Mouse (Mus musculus) lung, postnatal 10 days (tissue): ENCODE data around the gene Kalrn.

Source experiments
- DNase-seq: peaks from one replicate; pipeline ENCODE4 v3.0.0; 2021

Kalrn gene

DNA sequence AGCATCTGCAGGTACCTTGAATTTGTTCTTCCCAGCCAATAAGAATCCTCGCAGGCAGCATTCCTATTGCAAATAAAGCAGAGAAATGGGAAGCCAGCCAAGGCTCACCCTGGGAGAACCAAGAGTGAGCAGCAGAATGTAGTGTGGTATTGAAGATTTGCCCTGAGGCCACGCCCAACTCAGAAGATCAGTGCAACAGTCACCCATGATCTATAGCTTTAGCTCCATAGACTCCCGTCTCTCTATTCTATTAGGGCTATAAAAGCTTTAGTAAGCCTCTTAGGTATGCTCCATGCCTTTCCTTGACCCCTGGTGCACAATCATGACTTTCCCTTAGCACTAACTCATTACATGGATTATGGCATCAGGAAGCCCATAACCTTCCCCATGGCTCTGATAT lies 155.9 kb downstream of the Kalrn start:
- DNase-seq: no peak

GRCm38 (mm10) chr16:34414581-34414980 lies 158.8 kb downstream of the Kalrn start:
- peak; percentile 66 for DNase-seq

DNA sequence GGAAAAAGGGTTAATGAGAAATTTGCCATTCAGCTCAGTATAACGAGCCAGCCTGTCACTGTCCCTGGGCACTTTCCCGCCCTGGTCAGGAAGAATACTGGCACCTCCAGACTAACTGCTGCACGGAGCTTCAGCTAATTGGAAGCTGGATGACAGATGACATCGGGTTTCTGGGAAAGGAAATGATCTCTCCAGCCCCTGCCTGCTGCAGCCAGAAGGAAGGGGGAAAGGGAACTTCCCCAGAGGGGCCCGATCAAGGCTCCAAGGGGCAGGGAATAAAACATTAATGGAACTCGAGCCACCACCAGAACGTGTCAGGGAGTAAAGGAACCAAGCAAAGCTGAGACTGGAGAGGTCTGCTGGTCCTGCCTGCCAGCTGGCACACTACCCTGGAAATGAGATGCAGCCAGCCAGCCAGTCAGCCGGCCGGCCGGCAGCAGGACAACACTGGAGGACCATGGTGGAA lies 159.4 kb downstream of the Kalrn start:
- peak; percentile 77 for DNase-seq

DNA sequence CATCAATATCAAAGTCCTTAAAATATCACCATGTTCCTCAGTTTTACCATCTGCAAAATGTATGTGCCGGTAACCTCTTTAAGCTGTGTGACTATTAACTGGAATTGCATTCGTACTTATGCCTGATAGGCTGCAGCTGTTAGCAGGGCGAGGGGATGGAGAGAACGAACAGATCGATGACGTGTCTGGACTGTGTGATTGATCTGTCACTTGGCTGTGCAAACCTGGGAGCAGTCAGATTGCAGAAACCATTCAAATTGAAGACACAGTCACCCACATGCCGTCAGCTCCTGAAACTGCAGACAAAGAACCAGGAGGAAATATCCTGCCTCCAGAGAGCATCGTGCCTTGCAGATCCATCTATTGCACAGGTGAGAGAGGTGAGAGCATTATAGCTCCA lies 166.3 kb downstream of the Kalrn start:
- no peak for DNase-seq

DNA sequence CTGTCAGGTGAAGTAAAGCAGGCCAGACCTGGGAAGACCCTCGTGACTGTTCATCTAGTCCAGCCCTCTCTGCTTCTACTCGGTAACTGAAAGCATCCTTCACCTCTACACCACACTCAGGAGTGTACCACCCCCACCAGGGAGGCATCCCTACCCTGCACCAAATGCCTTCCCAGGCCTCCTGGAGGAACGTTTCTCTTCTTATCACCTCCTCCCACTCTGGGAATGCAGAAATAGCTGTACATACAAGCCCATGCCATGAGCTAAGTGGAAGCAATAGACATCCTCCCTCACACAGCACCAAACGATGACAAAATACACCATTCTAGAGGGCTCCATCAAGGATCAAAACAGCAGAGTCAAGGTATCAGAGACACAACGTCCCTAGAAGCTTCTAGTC lies 168.2 kb downstream of the Kalrn start:
- no peak for DNase-seq

- no peak for DNase-seq
Measured at GRCm38 (mm10) chr16:34401216-34401615, 172.1 kb downstream of the Kalrn start.

DNA sequence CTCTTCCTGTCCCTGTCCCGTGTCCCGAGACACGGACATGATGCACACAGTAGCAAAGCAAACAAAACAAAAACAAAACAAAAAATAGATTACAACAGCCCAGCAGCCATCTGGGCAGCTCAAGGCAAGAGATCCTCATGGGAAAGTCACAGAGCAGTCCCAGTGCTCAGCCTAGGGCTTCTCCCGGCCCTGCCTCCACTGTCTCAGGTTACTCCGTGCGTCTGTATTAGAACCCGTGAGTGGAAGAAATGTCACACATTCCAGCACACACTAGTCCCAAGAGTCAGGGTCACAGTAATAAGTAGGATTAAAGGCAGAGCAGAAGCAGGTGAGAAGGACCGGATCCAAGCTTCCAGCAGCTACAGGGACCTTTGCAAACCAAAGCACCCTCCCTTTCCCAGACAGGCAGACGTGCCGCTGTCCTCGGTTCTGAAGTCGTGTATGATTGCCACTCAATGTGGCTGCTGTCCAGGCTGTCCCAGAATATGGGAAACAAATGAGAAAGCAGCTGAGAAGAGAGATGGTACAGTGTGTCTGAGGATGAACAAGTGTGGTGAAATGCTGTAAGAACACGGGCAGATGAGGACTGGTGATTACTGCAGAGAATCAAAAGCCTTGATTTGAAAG lies 173.1 kb downstream of the Kalrn start:
- DNase-seq: peak; percentile 80

DNA sequence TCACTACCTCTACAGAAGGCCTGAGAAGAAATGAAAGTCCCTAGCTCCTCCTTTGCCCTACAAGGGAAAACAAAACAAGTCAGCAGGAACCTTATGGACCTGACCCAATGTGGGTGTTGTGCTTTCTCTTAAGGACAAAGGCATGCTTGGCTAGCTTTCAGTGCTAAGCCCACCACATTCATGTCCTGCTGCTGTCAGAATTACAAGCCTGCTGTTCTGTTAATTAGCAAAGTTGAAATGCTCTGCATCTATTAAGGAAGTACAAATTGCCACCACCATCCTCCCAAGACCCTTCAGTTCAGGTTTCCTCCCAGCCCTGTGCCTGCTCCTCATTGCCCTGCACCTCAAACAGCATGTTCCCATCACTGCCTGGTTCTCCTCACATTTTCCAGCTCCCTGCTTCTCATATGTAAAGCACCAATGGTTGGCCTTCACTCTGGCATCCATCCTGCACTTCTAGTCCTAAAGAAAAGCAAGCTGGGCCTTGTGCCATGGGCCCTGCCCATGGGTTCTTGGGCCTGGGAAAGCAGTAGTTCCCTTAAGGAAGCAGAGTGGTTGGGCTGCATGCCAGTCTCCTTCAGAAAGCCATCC lies 178.0 kb downstream of the Kalrn start:
- peak; percentile 67 for DNase-seq

- DNase-seq: no peak
Measured at GRCm38 (mm10) chr16:34389520-34390271, 183.6 kb downstream of the Kalrn start.

DNA sequence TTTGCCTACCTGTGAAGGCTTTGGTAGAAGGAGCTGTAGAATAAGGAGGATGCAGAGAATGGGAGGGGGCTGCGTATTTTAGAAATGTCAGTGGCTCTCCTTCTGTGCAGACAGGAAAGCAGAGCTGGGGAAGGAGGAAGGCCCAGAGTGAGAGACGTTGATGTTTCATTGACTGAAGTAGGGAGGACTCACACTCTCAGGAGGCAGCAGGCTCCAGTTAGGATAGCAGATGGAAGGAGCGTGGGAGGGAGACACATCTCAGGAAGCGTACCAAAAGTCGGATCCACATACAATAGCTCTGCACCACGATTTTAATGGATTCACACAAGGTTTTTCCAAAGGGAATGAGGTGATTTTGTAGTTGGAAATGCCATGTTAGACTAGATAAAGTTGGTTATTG lies 184.5 kb downstream of the Kalrn start:
- DNase-seq: no peak

GRCm38 (mm10) chr16:34385065-34385464 lies 188.3 kb downstream of the Kalrn start:
- DNase-seq: no peak

GRCm38 (mm10) chr16:34382992-34383391 lies 190.3 kb downstream of the Kalrn start:
- DNase-seq: no peak

DNA sequence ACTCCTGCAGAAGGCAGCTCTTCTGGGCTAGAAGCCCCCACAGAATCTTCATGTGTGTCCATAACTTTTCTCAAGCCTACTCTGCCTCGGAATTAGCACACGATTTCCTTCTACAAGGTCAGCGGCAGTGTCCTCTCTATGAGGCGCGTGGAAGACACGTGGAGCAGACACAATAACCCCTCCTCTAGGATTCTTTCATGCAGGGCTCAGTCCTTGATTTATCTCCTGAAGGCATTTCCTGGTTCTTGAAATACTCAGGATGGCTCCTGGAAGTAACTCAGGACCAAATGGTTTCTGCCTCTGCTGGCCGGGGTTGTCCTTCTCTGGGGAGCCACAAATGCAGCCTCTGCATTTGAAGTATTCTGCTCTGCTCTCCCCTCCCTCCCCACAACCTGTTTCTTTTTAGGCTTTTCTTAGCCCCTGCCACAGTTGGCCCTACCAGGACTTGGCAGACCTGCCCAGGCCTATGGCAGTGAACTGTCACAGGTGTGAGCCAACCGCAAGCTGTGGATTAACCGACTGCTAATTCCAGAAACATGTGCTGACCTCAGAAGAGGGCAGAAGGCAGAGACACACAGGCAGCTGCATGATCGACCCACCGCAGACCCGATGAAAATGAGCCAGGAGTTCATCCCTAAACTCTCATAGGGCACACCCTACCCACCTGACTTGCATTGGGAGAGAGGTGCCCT lies 197.0 kb downstream of the Kalrn start:
- no peak for DNase-seq

GRCm38 (mm10) chr16:34373519-34373918 lies 199.8 kb downstream of the Kalrn start:
- DNase-seq: no peak

DNA sequence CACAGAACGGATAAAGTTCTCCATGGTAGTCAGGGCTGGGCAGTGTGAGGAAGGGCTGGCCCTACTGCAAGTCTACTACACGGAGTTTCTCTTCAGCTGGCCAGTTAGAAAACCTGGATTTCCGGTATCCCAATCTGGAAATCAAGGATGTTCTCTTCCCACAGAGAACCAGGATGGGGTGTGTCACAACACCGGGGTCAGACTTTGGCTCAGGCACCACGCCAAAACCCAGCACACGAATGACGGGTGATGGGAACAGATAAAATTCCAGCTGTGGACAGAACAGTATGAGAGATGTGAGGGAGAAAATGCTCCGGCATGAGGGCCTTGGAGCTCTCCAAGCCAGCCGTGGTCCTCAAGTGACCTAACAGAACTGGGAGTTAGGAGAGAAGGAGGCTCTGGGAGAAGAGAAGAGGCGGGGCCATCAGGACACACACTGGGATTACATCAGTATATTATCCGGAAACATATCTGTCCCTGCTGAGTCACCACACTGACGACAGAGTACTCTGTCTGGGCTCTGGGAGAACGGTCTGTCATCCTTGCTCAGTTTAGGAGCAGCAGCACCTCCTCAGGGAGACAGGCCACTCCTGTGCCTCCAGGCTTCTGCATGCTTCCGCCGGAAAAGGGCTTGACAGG lies 201.1 kb downstream of the Kalrn start:
- DNase-seq: peak; percentile 80

DNA sequence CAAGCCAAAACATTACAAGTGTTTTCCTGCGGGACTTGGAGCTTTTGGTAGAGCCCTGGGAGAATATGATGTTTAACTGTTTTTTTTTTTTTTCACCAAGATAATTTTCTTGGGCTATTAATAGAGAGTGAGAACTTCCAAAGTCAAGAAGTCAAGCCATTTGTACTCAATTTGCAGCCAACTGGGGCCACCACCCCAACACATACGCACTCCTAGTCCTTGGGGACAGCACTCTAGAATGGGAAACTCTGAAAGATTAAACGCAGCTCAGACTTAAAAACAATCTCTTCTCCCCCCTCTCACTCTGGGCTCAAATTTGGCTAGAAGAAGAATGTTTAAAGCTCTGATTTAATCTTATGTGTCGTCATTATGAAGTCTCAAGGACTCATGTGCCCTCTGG lies 214.1 kb downstream of the Kalrn start:
- DNase-seq: peak; percentile 38

- DNase-seq: no peak
Measured at GRCm38 (mm10) chr16:34355547-34355946, 217.8 kb downstream of the Kalrn start.

- DNase-seq: no peak
Measured at GRCm38 (mm10) chr16:34354042-34354441, 219.3 kb downstream of the Kalrn start.

GRCm38 (mm10) chr16:34352747-34353146 lies 220.6 kb downstream of the Kalrn start:
- DNase-seq: peak; percentile 83

DNA sequence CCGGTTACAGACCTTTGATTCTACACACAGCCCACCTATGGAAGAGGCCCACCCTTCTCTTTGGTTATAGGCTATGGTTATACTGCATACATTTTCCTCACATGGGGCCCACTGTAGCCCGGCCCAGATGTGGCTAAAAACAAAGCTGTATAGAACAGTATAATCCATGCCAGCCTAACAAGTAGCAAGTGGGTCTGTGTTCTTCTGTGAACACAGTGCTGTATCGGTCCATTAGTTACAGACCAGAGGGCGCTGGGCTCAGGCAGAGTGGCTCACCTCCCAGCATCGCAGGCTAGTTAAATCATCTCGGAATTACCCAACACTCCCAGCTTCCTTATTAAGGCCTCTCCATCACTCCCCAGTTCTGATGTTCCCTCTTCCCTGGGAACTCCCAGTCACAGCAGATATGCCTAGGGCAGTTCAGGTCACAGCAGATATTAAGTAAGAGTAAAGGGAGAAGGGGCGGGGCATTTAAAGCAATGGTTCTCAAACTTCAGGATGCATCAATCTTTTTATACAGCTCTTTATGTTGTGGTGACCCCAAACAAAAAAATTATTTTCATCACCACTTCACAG lies 221.7 kb downstream of the Kalrn start:
- no peak for DNase-seq

DNA sequence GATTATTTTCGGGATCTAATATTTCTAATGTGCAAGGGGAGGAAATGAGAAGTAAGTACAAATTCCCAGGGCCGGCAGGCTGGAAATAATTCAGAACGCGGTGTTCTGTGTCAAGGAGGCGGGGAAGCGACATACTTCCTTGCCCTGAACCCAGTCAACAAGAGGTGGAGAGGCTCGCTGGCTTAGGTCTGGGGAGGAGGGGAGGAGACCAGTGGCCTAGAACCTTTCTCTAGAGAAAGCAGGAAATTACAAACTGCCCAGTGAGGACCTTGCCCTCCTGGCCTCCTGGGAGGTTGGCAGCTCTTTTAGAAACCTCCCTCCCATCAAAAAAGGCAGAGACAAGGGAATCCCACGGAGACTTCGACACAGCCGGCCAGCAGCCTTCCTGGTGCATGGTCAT lies 225.8 kb downstream of the Kalrn start:
- DNase-seq: no peak
